Mouse (Mus musculus): ENCODE results near the gene Cabp1.

DNA sequence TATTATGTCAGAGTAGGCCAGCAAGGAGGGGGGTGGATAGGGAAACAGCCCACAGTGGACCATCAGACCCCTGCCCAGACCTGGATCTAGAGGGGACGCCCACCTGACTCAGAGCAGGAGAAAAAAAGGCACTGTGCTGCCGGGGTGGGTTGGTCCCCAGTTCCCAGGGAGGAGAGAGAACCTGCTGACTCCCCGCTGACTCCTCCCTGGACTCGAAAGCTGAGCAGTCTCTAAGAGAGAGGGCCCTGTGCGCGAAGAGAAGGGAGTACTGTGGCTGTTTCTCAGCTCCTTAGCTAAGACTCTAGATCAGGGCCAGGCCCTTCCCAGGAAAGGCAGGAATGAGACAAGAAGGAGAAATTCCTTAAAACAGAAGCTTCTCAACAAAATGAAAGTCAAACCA lies 49.7 kb downstream of the Cabp1 start:
- TF ChIP-seq CTCF (IDR thresholded peaks at IDR 0.05; ENCODE audit: extremely low read depth, insufficient read depth, low read length) (no peak), POLR2A (IDR thresholded peaks at IDR 0.05; ENCODE audit: extremely low read depth, insufficient read depth, low read length) (no peak)
